11 mouse cellular contexts compared by ENCODE assay signal in genomic region chr13:49581541-49582530, GRCm38 (mm10). TPM values are rescaled to one million over a fixed set of nuclear protein-coding genes. Genes with fewer than 3 reads are reported as not detected.
A peak's percentile ranks its signal among the peaks of the same experiment; 100 is the strongest.
DNase-seq lines count a peak whose midpoint lies in the region; ATAC-seq and TF ChIP-seq lines count a peak whose summit lies in the region.
"Had no signal": no experiment of that assay in that cellular context is flagged by ENCODE, and none has a peak within 500 bp of the region (broad histone marks: within the 10 kb centered on the region; RNA-seq: fewer than 3 reads in every experiment).

Gene Omd, plus strand, starts transcription at chr13:49582462.

- H3K9ac ChIP-seq in heart, embryonic 14.5 days (ENCODE audit: low read length) = no peak within 1 kb of the TSS
- H3K9ac ChIP-seq in limb, embryonic 14.5 days (ENCODE audit: low read depth, low read length, severe bottlenecking) = no peak within 1 kb of the TSS

- peak; percentile 47 to 52 for DNase-seq in heart, adult 18-20 months
- DNase-seq in heart, postnatal 25 days (ENCODE audit: low spot score) = no peak
- DNase-seq in adipocyte (ENCODE audit: low spot score) = peak; percentile 65
- DNase-seq in limb, embryonic 14.5 days (ENCODE audit: low spot score) = peak; percentile 94
- no peak for DNase-seq in cerebellum, postnatal 36 days
- no peak for DNase-seq in right cerebral cortex, postnatal 4 days
- no peak for DNase-seq in retina, postnatal 1 day
- DNase-seq: adrenal gland, postnatal 10 days had no signal

- H3K4me1 ChIP-seq in heart, embryonic 14.5 days (ENCODE audit: control insufficient read depth in 2 of 2, insufficient read depth in 2 of 2, low read length in 2 of 2) = peaks cover 0 to 3% of the 10 kb centered on the region in 2 experiments; a peak in 1 of 4 replicates
- peaks cover 12% of the 10 kb centered on the region for H3K4me1 ChIP-seq in limb, embryonic 14.5 days (ENCODE audit: control insufficient read depth, insufficient read depth, low read length)

- no peaks in the 10 kb centered on the region for H3K36me3 ChIP-seq in heart, embryonic 14.5 days (ENCODE audit: control insufficient read depth, insufficient read depth, low read length)
- no peaks in the 10 kb centered on the region for H3K36me3 ChIP-seq in limb, embryonic 14.5 days (ENCODE audit: control insufficient read depth, insufficient read depth, low read length)

- WGBS in heart, embryonic 14.5 days = 59% methylated on average over 8 of the region's 8 CpGs
- 19% methylated on average over 8 of the region's 8 CpGs for WGBS in limb, embryonic 14.5 days

- no peak within 1 kb of the TSS for H3K4me3 ChIP-seq in heart, embryonic 14.5 days (ENCODE audit: control insufficient read depth in 1 of 2, insufficient read depth in 1 of 2, low read depth in 1 of 2, low read length in 2 of 2)
- no peak within 1 kb of the TSS for H3K4me3 ChIP-seq in limb, embryonic 14.5 days (replicated peaks; ENCODE audit: low read length)
- H3K4me3 ChIP-seq: left cerebral cortex, adult 2 months had no signal

- no peak within 1 kb of the TSS for H3K4me2 ChIP-seq in heart, embryonic 14.5 days (ENCODE audit: low read length)
- H3K4me2 ChIP-seq in limb, embryonic 14.5 days (replicated peaks; ENCODE audit: low read depth, low read length, severe bottlenecking) = 0 out of 2 replicates have a peak within 1 kb of the TSS, but pooled peaks have one; percentile 0

- H3K27ac ChIP-seq in heart, embryonic 14.5 days (replicated peaks in 1 of 2; ENCODE audit: control insufficient read depth in 1 of 2, insufficient read depth in 1 of 2, low read depth in 2 of 2, low read length in 2 of 2) = peak within 1 kb of the TSS; percentile 37 to 80; a peak in 3 of 4 replicates
- H3K27ac ChIP-seq in limb, embryonic 14.5 days (replicated peaks; ENCODE audit: low read depth, low read length) = peak within 1 kb of the TSS; percentile 89
- H3K27ac ChIP-seq: left cerebral cortex, adult 2 months had no signal

- H3K9me3 ChIP-seq in heart, embryonic 14.5 days (ENCODE audit: control insufficient read depth, low read length) = no peaks in the 10 kb centered on the region
- no peaks in the 10 kb centered on the region for H3K9me3 ChIP-seq in limb, embryonic 14.5 days (ENCODE audit: control insufficient read depth, low read length)

- intact Hi-C loops in heart, postnatal 25 days (cut with DNase I) = loop anchor here (2.0 kb wide), 1 partner anchor 21 kb away; no protein-coding TSS in a partner anchor

- no peak for ATAC-seq in heart, embryonic 14.5 days (ENCODE audit: insufficient number of reproducible peaks, insufficient read depth, low FRiP score, low read depth)
- peak; percentile 87 for ATAC-seq in limb, embryonic 14.5 days (ENCODE audit: low FRiP score, low read depth)

- H3K27me3 ChIP-seq in heart, embryonic 14.5 days (ENCODE audit: control insufficient read depth, insufficient read depth, low read length) = no peaks in the 10 kb centered on the region
- H3K27me3 ChIP-seq in limb, embryonic 14.5 days (ENCODE audit: control insufficient read depth, insufficient read depth, low read length) = no peaks in the 10 kb centered on the region

- TF ChIP-seq POLR2A in limb, embryonic 14.5 days (IDR thresholded peaks at IDR 0.05; ENCODE audit: borderline replicate concordance, extremely low read depth, insufficient read depth, insufficient read length) = no peak

RNA-seq across cellular contexts. Expression of gene Omd, which starts in this region (rescaled TPM):
- total RNA-seq in heart, adult 18-20 months (2021) = 1 to 10 TPM; 1.1 to 1.3 TPM
- 1 to 10 TPM in 1 of 2 experiments, under 1 TPM in 1; 0.84 to 1.5 TPM for total RNA-seq in heart, postnatal 25 days (2021)
- 0.19 and 0.45 TPM in 2 replicates for polyA plus RNA-seq in heart, embryonic 14.5 days (2014; fragmentation: Nextera tagmentation; extraction: Ambion mirVana)
- 4.1 and 5.4 TPM in 2 replicates for polyA plus RNA-seq in limb, embryonic 14.5 days (2012; rRNA removed)
- 7.8 and 8.5 TPM in 2 replicates for polyA plus RNA-seq in limb, embryonic 14.5 days (2014; fragmentation: Nextera tagmentation; extraction: Ambion mirVana)
- total RNA-seq: monocyte, adult 5-6 weeks had no signal

Comparison
In these comparisons a context has a peak if more than half of its experiments do, and no peak if none do; other contexts are left out.
1. DNase-seq: peak in heart, adult 18-20 months (2 of 2), adipocyte (single experiment) and limb, embryonic 14.5 days (single experiment); none in heart, postnatal 25 days (single experiment), cerebellum, postnatal 36 days (0 of 2), right cerebral cortex, postnatal 4 days (single experiment) and retina, postnatal 1 day (single experiment).